Mouse (Mus musculus) Patski (cell line): ENCODE measurements at regions not wholly inside any gene's neighbourhood (a gene's known extent, or its start where the extent isn't known, plus 50 kb on each side); places are given as distances from the start of the nearest gene placed in this dataset.
A peak's percentile ranks its signal among the peaks of the same experiment; 100 is the strongest.

Experiments
- ATAC-seq: fragments of 100-300 bp; one replicate; pipeline ENCODE4 v1.8.0; 2021
- CTCF ChIA-PET: fragments of 350-600 bp; sonication (Branson Sonifier 250); formaldehyde crosslinking; loops from one replicate; lab custom pipeline; 2022; ENCODE audit warnings: inconsistent platforms; lab: Charles Lee
- POLR2A ChIA-PET: fragments of 350-600 bp; sonication (Branson Sonifier 250); formaldehyde crosslinking; loops from one replicate; lab custom pipeline; 2022; ENCODE audit warnings: antibody characterized with exemption, inconsistent platforms; lab: Charles Lee
- DNase-seq: peaks from one replicate; pipeline ENCODE4 v3.0.0-alpha.2; 2011; ENCODE audit warnings: low read depth, low spot score
- H3K27me3 ChIP-seq: fragments of 371-371 bp; one replicate; pipeline ENCODE4 v1.5.1; 2021
- CTCF ChIP-seq: fragments of 100-300 bp; IDR thresholded peaks from one replicate; pipeline ENCODE4 v1.5.1; 2021
- in situ Hi-C: fragments of 300-500 bp; cut with MboI; formaldehyde crosslinking; loops from 3 replicates; pipeline ENCODE4 v1.11.1; 2018; ENCODE audit warnings: low pct_unique_long_range_greater_than_20kb, mixed read lengths

- TF ChIP-seq CTCF, result no peak
- no peak for ATAC-seq
- peaks cover 3% of the 10 kb centered on the region for H3K27me3 ChIP-seq
- in situ Hi-C loops, result no loop called here
- DNase-seq, result no peak
- CTCF ChIA-PET, result interaction anchor here (1.4 kb wide), 1 partner anchor 12 kb away, joined by 3 read pairs; no protein-coding TSS in a partner anchor
- POLR2A ChIA-PET, result no interaction called here
These were observed 307.8 kb upstream of the Jarid2 start for GRCm38 (mm10) chr13:44421426-44421825.

GRCm38 (mm10) chr13:44421922-44422321, 307.4 kb upstream of the Jarid2 start:
- CTCF ChIA-PET, result interaction anchor here (1.4 kb wide), 1 partner anchor 12 kb away, joined by 3 read pairs; no protein-coding TSS in a partner anchor
- peaks cover 3% of the 10 kb centered on the region for H3K27me3 ChIP-seq
- POLR2A ChIA-PET, result no interaction called here
- TF ChIP-seq CTCF, result no peak
- DNase-seq (no peak), ATAC-seq (no peak)
- in situ Hi-C loops, result no loop called here

- TF ChIP-seq CTCF, result no peak
- DNase-seq, result no peak
- in situ Hi-C loops, result no loop called here
- ChIA-PET POLR2A (no interaction called here), CTCF (no interaction called here)
- no peak for ATAC-seq
- H3K27me3 ChIP-seq, result peaks cover 3% of the 10 kb centered on the region
These were observed 298.8 kb upstream of the Jarid2 start for GRCm38 (mm10) chr13:44430492-44430891.

GRCm38 (mm10) chr13:44437709-44438108, 291.6 kb upstream of the Jarid2 start:
- no peak for DNase-seq
- no peaks in the 10 kb centered on the region for H3K27me3 ChIP-seq
- no peak for TF ChIP-seq CTCF
- CTCF ChIA-PET, result no interaction called here
- no peak for ATAC-seq
- POLR2A ChIA-PET, result no interaction called here
- in situ Hi-C loops, result no loop called here

- ChIA-PET CTCF (no interaction called here), POLR2A (no interaction called here)
- no peaks in the 10 kb centered on the region for H3K27me3 ChIP-seq
- TF ChIP-seq CTCF, result no peak
- DNase-seq (no peak), ATAC-seq (no peak)
- in situ Hi-C loops, result no loop called here
These were observed 288.2 kb upstream of the Jarid2 start for GRCm38 (mm10) chr13:44441061-44441460.

- CTCF ChIA-PET, result no interaction called here
- no peaks in the 10 kb centered on the region for H3K27me3 ChIP-seq
- ATAC-seq (no peak), DNase-seq (peak; percentile 53)
- in situ Hi-C loops, result no loop called here
- POLR2A ChIA-PET, result interaction anchor here (0.6 kb wide), 1 partner anchor 103 kb away, joined by 6 read pairs; no protein-coding TSS in a partner anchor
- no peak for TF ChIP-seq CTCF
These were observed 280.0 kb upstream of the Jarid2 start for GRCm38 (mm10) chr13:44449216-44449830.

- in situ Hi-C loops, result no loop called here
- ATAC-seq, result no peak
These were observed 278.1 kb upstream of the Jarid2 start for GRCm38 (mm10) chr13:44451224-44451623.

GRCm38 (mm10) chr13:44453131-44453530, 276.1 kb upstream of the Jarid2 start:
- ChIA-PET CTCF (no interaction called here), POLR2A (no interaction called here)
- H3K27me3 ChIP-seq, result no peaks in the 10 kb centered on the region
- in situ Hi-C loops, result no loop called here
- no peak for ATAC-seq
- no peak for DNase-seq
- TF ChIP-seq CTCF, result no peak

More at GRCm38 (mm10) chr13:44451224-44451623, 278.1 kb upstream of the Jarid2 start:
- TF ChIP-seq CTCF, result no peak
- CTCF ChIA-PET, result no interaction called here
- H3K27me3 ChIP-seq, result no peaks in the 10 kb centered on the region
- POLR2A ChIA-PET, result no interaction called here
- DNase-seq, result no peak

- DNase-seq (no peak), ATAC-seq (no peak)
- ChIA-PET CTCF (no interaction called here), POLR2A (no interaction called here)
- no peaks in the 10 kb centered on the region for H3K27me3 ChIP-seq
- in situ Hi-C loops, result no loop called here
- no peak for TF ChIP-seq CTCF
These were observed 275.1 kb upstream of the Jarid2 start for GRCm38 (mm10) chr13:44454136-44454535.

GRCm38 (mm10) chr13:44455193-44455592, 274.1 kb upstream of the Jarid2 start:
- no peak for TF ChIP-seq CTCF
- ChIA-PET CTCF (no interaction called here), POLR2A (interaction anchor here (0.6 kb wide), 1 partner anchor 17 kb away, joined by 3 read pairs; no protein-coding TSS in a partner anchor)
- DNase-seq (no peak), ATAC-seq (no peak)
- H3K27me3 ChIP-seq, result no peaks in the 10 kb centered on the region
- in situ Hi-C loops, result no loop called here

GRCm38 (mm10) chr13:44458744-44459143, 270.5 kb upstream of the Jarid2 start:
- DNase-seq (no peak), ATAC-seq (no peak)
- no peak for TF ChIP-seq CTCF
- ChIA-PET POLR2A (no interaction called here), CTCF (no interaction called here)
- in situ Hi-C loops, result no loop called here
- H3K27me3 ChIP-seq, result no peaks in the 10 kb centered on the region
